Mouse (Mus musculus): ENCODE results near the gene Spi1. TPM values are rescaled to one million over a fixed set of nuclear protein-coding genes. Genes with fewer than 3 reads are reported as not detected.

Spi1 gene
- polyA plus RNA-seq, 1 experiment from 2014 or later = 4.8 TPM

Other genes with a start within 250 kb of the Spi1 start
- gene Mtch2, start 235.2 kb upstream of the Spi1 start, polyA plus RNA-seq (2014; fragmentation: Nextera tagmentation; extraction: Ambion mirVana) = 277 and 286 TPM in 2 replicates
- 19.4 and 22.2 TPM in 2 replicates for gene C1qtnf4, start 196.5 kb upstream of the Spi1 start, polyA plus RNA-seq (2014; fragmentation: Nextera tagmentation; extraction: Ambion mirVana)
- 20.6 and 24.8 TPM in 2 replicates for gene Kbtbd4, start 177.7 kb upstream of the Spi1 start, polyA plus RNA-seq (2014; fragmentation: Nextera tagmentation; extraction: Ambion mirVana)
- gene Ndufs3, start 177.6 kb upstream of the Spi1 start, polyA plus RNA-seq (2014; fragmentation: Nextera tagmentation; extraction: Ambion mirVana) = 410 and 423 TPM in 2 replicates
- 76.6 and 79.1 TPM in 2 replicates for gene Celf1, start 142.0 kb upstream of the Spi1 start, polyA plus RNA-seq (2014; fragmentation: Nextera tagmentation; extraction: Ambion mirVana)
- 29.8 and 31.0 TPM in 2 replicates for gene Rapsn, start 46.8 kb upstream of the Spi1 start, polyA plus RNA-seq (2014; fragmentation: Nextera tagmentation; extraction: Ambion mirVana)
- gene Psmc3, start 28.4 kb upstream of the Spi1 start, polyA plus RNA-seq (2014; fragmentation: Nextera tagmentation; extraction: Ambion mirVana) = 275 and 293 TPM in 2 replicates
- 50.6 and 52.0 TPM in 2 replicates for gene Slc39a13, start 12.0 kb upstream of the Spi1 start, polyA plus RNA-seq (2014; fragmentation: Nextera tagmentation; extraction: Ambion mirVana)
- gene Mybpc3, start 35.8 kb downstream of the Spi1 start, polyA plus RNA-seq (2014; fragmentation: Nextera tagmentation; extraction: Ambion mirVana) = 789 and 806 TPM in 2 replicates
- 5.2 and 5.3 TPM in 2 replicates for gene Madd, start 101.4 kb downstream of the Spi1 start, polyA plus RNA-seq (2014; fragmentation: Nextera tagmentation; extraction: Ambion mirVana)
- gene Nr1h3, start 120.4 kb downstream of the Spi1 start, polyA plus RNA-seq (2014; fragmentation: Nextera tagmentation; extraction: Ambion mirVana) = 2.2 and 2.6 TPM in 2 replicates
- gene Acp2, start 120.5 kb downstream of the Spi1 start, polyA plus RNA-seq (2014; fragmentation: Nextera tagmentation; extraction: Ambion mirVana) = 21.9 and 22.7 TPM in 2 replicates
- 7.0 and 8.3 TPM in 2 replicates for gene Ddb2, start 154.6 kb downstream of the Spi1 start, polyA plus RNA-seq (2014; fragmentation: Nextera tagmentation; extraction: Ambion mirVana)
- 38.2 and 39.6 TPM in 2 replicates for gene Pacsin3, start 173.6 kb downstream of the Spi1 start, polyA plus RNA-seq (2014; fragmentation: Nextera tagmentation; extraction: Ambion mirVana)
- 59.2 and 65.8 TPM in 2 replicates for gene Arfgap2, start 182.6 kb downstream of the Spi1 start, polyA plus RNA-seq (2014; fragmentation: Nextera tagmentation; extraction: Ambion mirVana)